In genomic region chr14:75017277-75017676, GRCm38 (mm10) we compare ENCODE assay signal across 19 mouse cellular contexts. TPM values are rescaled to one million over a fixed set of nuclear protein-coding genes. Genes with fewer than 3 reads are reported as not detected.
DNase-seq lines count a peak whose midpoint lies in the region; ATAC-seq and TF ChIP-seq lines count a peak whose summit lies in the region.
"Had no signal": no experiment of that assay in that cellular context is flagged by ENCODE, and none has a peak within 500 bp of the region (broad histone marks: within the 10 kb centered on the region; RNA-seq: fewer than 3 reads in every experiment).

No protein-coding gene starts in this region.

- TF ChIP-seq EP300 in liver, postnatal 0 days (IDR thresholded peaks at IDR 0.05; ENCODE audit: low read depth), result no peak
- peak; percentile 98 for TF ChIP-seq EP300 in CH12.LX (IDR thresholded peaks at IDR 0.05; ENCODE audit: low read length)

- no peaks in the 10 kb centered on the region for H3K9me3 ChIP-seq in liver, postnatal 0 days (ENCODE audit: low read length)
- H3K9me3 ChIP-seq in CH12.LX (replicated peaks; ENCODE audit: low read length), result no peaks in the 10 kb centered on the region
- H3K9me3 ChIP-seq: G1E; hindbrain, embryonic 10.5 days; midbrain, embryonic 13.5 days had no signal

- no peaks in the 10 kb centered on the region for H3K36me3 ChIP-seq in liver, postnatal 0 days (replicated peaks; ENCODE audit: insufficient read depth, low read length)
- H3K36me3 ChIP-seq in CH12.LX (replicated peaks in 1 of 2; ENCODE audit: control insufficient read depth in 1 of 2, insufficient read depth in 1 of 2, low read length in 1 of 2), result peaks cover 8 to 9% of the 10 kb centered on the region in 2 experiments
- H3K36me3 ChIP-seq: G1E; hindbrain, embryonic 10.5 days; midbrain, embryonic 13.5 days had no signal

- peaks cover 26% of the 10 kb centered on the region for H3K79me2 ChIP-seq in CH12.LX (replicated peaks; ENCODE audit: control insufficient read depth, extremely low read depth, insufficient read depth, poor library complexity, severe bottlenecking)

- H3K4me2 ChIP-seq in liver, postnatal 0 days (ENCODE audit: low read depth, low read length), result peak overlapping the region; percentile 94
- peak overlapping the region; percentile 99 for H3K4me2 ChIP-seq in CH12.LX (ENCODE audit: insufficient read depth, low read depth, poor library complexity, severe bottlenecking)

- dilution Hi-C loops in CH12.LX (cut with MboI; ENCODE audit: extremely low pct_ligation_motif_present, extremely low pct_unique_long_range_greater_than_20kb, low sequenced_read_pairs), result no loop called here

- no peak for TF ChIP-seq CTCF in liver, postnatal 0 days (IDR thresholded peaks at IDR 0.05; ENCODE audit: low read depth)
- TF ChIP-seq CTCF in CH12.LX (conservative IDR thresholded peaks at IDR 0.05 in 1 of 2, IDR thresholded peaks at IDR 0.05 in 1 of 2; ENCODE audit: low read depth in 2 of 2, low read length in 2 of 2), result no peak

- H3K27me3 ChIP-seq in liver, postnatal 0 days (ENCODE audit: insufficient read depth, low read length), result no peaks in the 10 kb centered on the region
- no peaks in the 10 kb centered on the region for H3K27me3 ChIP-seq in CH12.LX (replicated peaks)

- peak; percentile 54; the same call in 1 of the 2 replicates for TF ChIP-seq POLR2A in CH12.LX (IDR thresholded peaks at IDR 0.05; ENCODE audit: low read depth, low read length)

- no peak overlapping the region for H3K9ac ChIP-seq in liver, postnatal 0 days (replicated peaks)
- peak overlapping the region; percentile 92 for H3K9ac ChIP-seq in CH12.LX (ENCODE audit: insufficient read depth, low read depth)
- H3K9ac ChIP-seq: midbrain, embryonic 13.5 days had no signal

- peak; percentile 47 for DNase-seq in liver, postnatal 0 days
- no peak for DNase-seq in liver
- peak; percentile 77 for DNase-seq in CH12.LX (ENCODE audit: extremely low read depth)
- DNase-seq in cerebellum, postnatal 4 days (ENCODE audit: low spot score in 2 of 2), result no peak
- no peak for DNase-seq in kidney, postnatal 4 days
- DNase-seq in heart, adult 8-10 months (ENCODE audit: low spot score), result no peak
- DNase-seq: adrenal gland, postnatal 25 days; cerebellum, adult 2 months; gastrocnemius, adult 2 months; kidney, adult 2 months; kidney, postnatal 14 days; lung, adult 18-20 months; thymus, postnatal 4 days had no signal

- 55% methylated on average over 7 of the region's 7 CpGs for WGBS in liver, postnatal 0 days (ENCODE audit: insufficient replicate concordance)

- H3K4me1 ChIP-seq in liver, postnatal 0 days (ENCODE audit: insufficient read depth), result peaks cover 10% of the 10 kb centered on the region
- H3K4me1 ChIP-seq in CH12.LX (ENCODE audit: control insufficient read depth in 1 of 2, insufficient read depth in 2 of 2), result peaks cover 9 to 50% of the 10 kb centered on the region in 2 experiments
- no peaks in the 10 kb centered on the region for H3K4me1 ChIP-seq in brown adipose tissue, adult 24 weeks (ENCODE audit: control insufficient read depth, insufficient read depth, insufficient read length, low read length)

- H3K27ac ChIP-seq in liver, postnatal 0 days (ENCODE audit: low read depth), result peak overlapping the region; percentile 72
- H3K27ac ChIP-seq in CH12.LX (ENCODE audit: insufficient read depth, low read depth), result peak overlapping the region; percentile 97
- no peak overlapping the region for H3K27ac ChIP-seq in brown adipose tissue, adult 24 weeks (replicated peaks; ENCODE audit: low read depth, low read length)
- H3K27ac ChIP-seq: gastrocnemius, adult 2 months; hindbrain, embryonic 10.5 days; left cerebral cortex, adult 2 months; midbrain, embryonic 13.5 days had no signal

- TF ChIP-seq RAD21 in CH12.LX (IDR thresholded peaks at IDR 0.05; ENCODE audit: low read depth, low read length), result no peak

- in situ Hi-C loops in CH12.LX (cut with MboI; ENCODE audit: low pct_ligation_motif_present, low pct_unique_long_range_greater_than_20kb, low sequenced_read_pairs), result no loop called here

- ATAC-seq in liver, postnatal 0 days, result no peak
- peak; percentile 36; the same call in 1 of the 2 replicates for ATAC-seq in neutrophil, adult 5-6 weeks (ENCODE audit: extremely low read depth, insufficient number of reproducible peaks, low FRiP score, poor library complexity, severe bottlenecking)
- ATAC-seq: midbrain, embryonic 13.5 days had no signal

- 0 out of 2 replicates have a peak overlapping the region, but pooled peaks have one; percentile 69 for H3K4me3 ChIP-seq in liver, postnatal 0 days (ENCODE audit: low read depth, low read length)
- H3K4me3 ChIP-seq in CH12.LX (replicated peaks in 1 of 3; ENCODE audit: low read depth in 2 of 3, low read length in 2 of 3, poor library complexity in 1 of 3), result peak overlapping the region; percentile 63 to 91 (median 85)
- peak overlapping the region; percentile 33; the same call in 1 of the 2 replicates for H3K4me3 ChIP-seq in brown adipose tissue, adult 24 weeks (ENCODE audit: insufficient read depth, low read depth, low read length)

TF ChIP-seq in CH12.LX, 34 proteins besides CTCF, POLR2A, EP300 and RAD21:
- TF ChIP-seq NELFE (IDR thresholded peaks at IDR 0.05; ENCODE audit: low read depth, low read length), result peak; percentile 65
- peak; percentile 38; the same call in 1 of the 2 replicates for TF ChIP-seq ELF1 (IDR thresholded peaks at IDR 0.05; ENCODE audit: low read depth, low read length)
- peak; percentile 64; the same call in 1 of the 2 replicates for TF ChIP-seq TBP (conservative IDR thresholded peaks at IDR 0.05; ENCODE audit: low read depth, low read length)
- TF ChIP-seq SIN3A (IDR thresholded peaks at IDR 0.05; ENCODE audit: low read length), result peak; percentile 86; the same call in 1 of the 2 replicates
- peak; percentile 13; the same call in 1 of the 2 replicates for TF ChIP-seq SMC3 (IDR thresholded peaks at IDR 0.05; ENCODE audit: low read depth, low read length)
- peak; percentile 95 for TF ChIP-seq RCOR1 (conservative IDR thresholded peaks at IDR 0.05; ENCODE audit: low read depth, low read length)
- TF ChIP-seq ZKSCAN1 (IDR thresholded peaks at IDR 0.05; ENCODE audit: borderline replicate concordance, low read depth, low read length), result no peak
- no peak for TF ChIP-seq ZC3H11A (IDR thresholded peaks at IDR 0.05; ENCODE audit: low read depth, low read length)
- TF ChIP-seq USF1 (IDR thresholded peaks at IDR 0.05; ENCODE audit: low read depth, low read length), result peak; percentile 57
- peak; percentile 83 for TF ChIP-seq MYC (IDR thresholded peaks at IDR 0.05; ENCODE audit: low read depth, low read length)
- peak; percentile 75; the same call in 1 of the 2 replicates for TF ChIP-seq MAX (IDR thresholded peaks at IDR 0.05; ENCODE audit: low read length)
- peak; percentile 95 for TF ChIP-seq TCF12 (IDR thresholded peaks at IDR 0.05; ENCODE audit: low read depth, low read length)
- peak; percentile 93 for TF ChIP-seq CHD2 (IDR thresholded peaks at IDR 0.05; ENCODE audit: low read length)
- no peak for TF ChIP-seq USF2 (conservative IDR thresholded peaks at IDR 0.05; ENCODE audit: low read depth, low read length)
- no peak for TF ChIP-seq ZNF384 (IDR thresholded peaks at IDR 0.05; ENCODE audit: low read depth, low read length)
- 0 out of 2 replicates have a peak, but pooled peaks have one; percentile 59 for TF ChIP-seq MAFK (IDR thresholded peaks at IDR 0.05; ENCODE audit: insufficient replicate concordance, low read length)
- TF ChIP-seq POLR2AphosphoS2 (IDR thresholded peaks at IDR 0.05; ENCODE audit: low read depth, low read length), result no peak
- peak; percentile 82; the same call in 1 of the 2 replicates for TF ChIP-seq MXI1 (IDR thresholded peaks at IDR 0.05; ENCODE audit: low read depth, low read length)
- no peak for TF ChIP-seq PAX5 (IDR thresholded peaks at IDR 0.05; ENCODE audit: low read length)
- peak; percentile 87 for TF ChIP-seq MEF2A (IDR thresholded peaks at IDR 0.05; ENCODE audit: borderline replicate concordance, low read depth, low read length)
- peak; percentile 83 for TF ChIP-seq ETS1 (conservative IDR thresholded peaks at IDR 0.05; ENCODE audit: low read depth, low read length)
- no peak for TF ChIP-seq JUN (IDR thresholded peaks at IDR 0.05; ENCODE audit: insufficient read depth, low read depth, low read length)
- TF ChIP-seq HCFC1 (IDR thresholded peaks at IDR 0.05; ENCODE audit: low read depth, low read length), result peak; percentile 27
- TF ChIP-seq KAT2A (IDR thresholded peaks at IDR 0.05; ENCODE audit: insufficient replicate concordance, low read length), result 0 out of 2 replicates have a peak, but pooled peaks have one; percentile 36
- TF ChIP-seq JUND (conservative IDR thresholded peaks at IDR 0.05; ENCODE audit: low read depth, low read length), result 0 out of 2 replicates have a peak, but pooled peaks have one; percentile 12
- 0 out of 2 replicates have a peak, but pooled peaks have one; percentile 58 for TF ChIP-seq ZMIZ1 (IDR thresholded peaks at IDR 0.05; ENCODE audit: low read depth, low read length)
- TF ChIP-seq E2F4 (IDR thresholded peaks at IDR 0.05; ENCODE audit: insufficient replicate concordance, low read depth, low read length), result no peak
- peak; percentile 87 for TF ChIP-seq BHLHE40 (IDR thresholded peaks at IDR 0.05; ENCODE audit: low read depth, low read length)
- TF ChIP-seq IRF4 (IDR thresholded peaks at IDR 0.05; ENCODE audit: low read depth, low read length), result peak; percentile 99
- no peak for TF ChIP-seq GABPA (IDR thresholded peaks at IDR 0.05; ENCODE audit: insufficient replicate concordance, low read depth, low read length)
- peak; percentile 30; the same call in 1 of the 2 replicates for TF ChIP-seq CHD1 (IDR thresholded peaks at IDR 0.05; ENCODE audit: low read depth, low read length)
- peak; percentile 87 for TF ChIP-seq MAZ (IDR thresholded peaks at IDR 0.05; ENCODE audit: low read depth, low read length)
- no peak for TF ChIP-seq UBTF (IDR thresholded peaks at IDR 0.05; ENCODE audit: low read depth, low read length)
- TF ChIP-seq NRF1 (IDR thresholded peaks at IDR 0.05; ENCODE audit: low read depth, low read length), result no peak

RNA-seq across cellular contexts. Expression of gene Rubcnl, which starts 1.4 kb away (rescaled TPM):
- 0.51 and 0.69 TPM in 2 replicates for polyA plus RNA-seq in liver, postnatal 0 days (2015; fragmentation: Nextera tagmentation; extraction: Ambion mirVana)
- total RNA-seq in CH12.LX (2012; rRNA removed), result 23.5 and 24.9 TPM in 2 replicates
- total RNA-seq in CH12.LX (2014; rRNA removed), result 24.6 and 24.7 TPM in 2 replicates
- 21.8 and 27.2 TPM in 2 replicates for polyA plus RNA-seq in CH12.LX (2012; ENCODE audit: insufficient read length, low read depth)
- 0.44 TPM in 1 of 2 replicates, not detected in the other for polyA plus RNA-seq in brown adipose tissue, adult 24 weeks (2012; ENCODE audit: insufficient read depth, insufficient read length, missing spikeins)
- 80.9 and 83.6 TPM in 2 replicates for total RNA-seq in neutrophil, adult 5-6 weeks (2017)
- total RNA-seq in heart, adult 8-10 months (2022), result 1 to 10 TPM in 2 of 4 experiments, under 1 TPM in 2; 0.69 to 1.3 (median 0.99) TPM
- polyA plus RNA-seq: G1E had no signal

Comparison
In these comparisons a context has a peak if more than half of its experiments do, and no peak if none do; other contexts are left out.
1. DNase-seq: peak in liver, postnatal 0 days (single experiment) and CH12.LX (single experiment); none in liver (single experiment), cerebellum, postnatal 4 days (0 of 2), kidney, postnatal 4 days (0 of 2) and heart, adult 8-10 months (single experiment).
2. H3K4me3 ChIP-seq: peak in every context shown above with its lines; median percentile 85 in CH12.LX; 69 in liver, postnatal 0 days; 33 in brown adipose tissue, adult 24 weeks.
3. RNA of gene Rubcnl, which starts 1.4 kb away (total RNA-seq): 80.9 to 83.6 TPM in neutrophil, adult 5-6 weeks and 23.5 to 24.9 TPM in CH12.LX; 0.69 to 1.3 TPM in heart, adult 8-10 months; every median in the first group is over 10 times any median in the second.